Mouse (Mus musculus) MEL (cell line): ENCODE data around the gene Gimap7. TPM values are rescaled to one million over a fixed set of nuclear protein-coding genes. Genes with fewer than 3 reads are reported as not detected.

Experiments used
- DNase-seq: peaks from one replicate; pipeline ENCODE4 v3.0.0; 2011; ENCODE audit warnings: low read depth, low spot score
- H3K27ac ChIP-seq: 2 replicates; pipeline ENCODE4 v1.5.1; 2012; ENCODE audit warnings: low read depth, mild to moderate bottlenecking, control low read depth, low read length, moderate library complexity; ENCODE audit not compliant: control insufficient read depth
- H3K27me3 ChIP-seq, 2 experiments: fragments of 150-350 bp in 1 of 2; sonication (generic) in 1 of 2; 2 replicates each; pipeline ENCODE4 v1.6.1; 2012; ENCODE audit warnings: low read length in 2 of 2, mild to moderate bottlenecking in 2 of 2, improper control_type of control experiment in 1 of 2, moderate library complexity in 1 of 2; ENCODE audit not compliant: insufficient read depth in 2 of 2, control insufficient read depth in 1 of 2
- H3K36me3 ChIP-seq, 2 experiments: 2 replicates each; pipeline ENCODE4 v1.6.1; 2012 to 2014; ENCODE audit warnings: low read length in 2 of 2, improper control_type of control experiment in 1 of 2, inconsistent platforms in 1 of 2, mild to moderate bottlenecking in 1 of 2; ENCODE audit not compliant: insufficient read depth in 2 of 2, control insufficient read depth in 1 of 2
- H3K4me1 ChIP-seq, 2 experiments: fragments of 150-350 bp in 1 of 2; sonication (generic) in 1 of 2; 2 replicates each; pipeline ENCODE4 v1.6.1; 2012; ENCODE audit warnings: low read length in 2 of 2, improper control_type of control experiment in 1 of 2, mild to moderate bottlenecking in 1 of 2; ENCODE audit not compliant: insufficient read depth in 2 of 2, control insufficient read depth in 1 of 2
- H3K4me3 ChIP-seq, 2 experiments: fragments of 150-350 bp in 1 of 2; sonication (generic) in 1 of 2; 2 replicates each; pipeline ENCODE4 v1.5.1; 2012; ENCODE audit warnings: low read depth in 2 of 2, low read length in 2 of 2, mild to moderate bottlenecking in 2 of 2, moderate library complexity in 2 of 2, control low read depth in 1 of 2, improper control_type of control experiment in 1 of 2; ENCODE audit not compliant: control insufficient read depth in 1 of 2, insufficient read depth in 1 of 2
- H3K79me2 ChIP-seq: 2 replicates; pipeline ENCODE4 v1.6.1; 2012; ENCODE audit warnings: mild to moderate bottlenecking, low read length, moderate library complexity; ENCODE audit not compliant: control insufficient read depth, poor library complexity, insufficient read depth
- H3K9ac ChIP-seq: 2 replicates; pipeline ENCODE4 v1.6.1; 2012; ENCODE audit warnings: low read depth, mild to moderate bottlenecking, control low read depth, low read length, moderate library complexity; ENCODE audit not compliant: control insufficient read depth, poor library complexity, severe bottlenecking
- H3K9me3 ChIP-seq: fragments of 150-350 bp; sonication (generic); replicated peaks from 2 replicates; pipeline ENCODE4 v1.6.1; 2012; ENCODE audit warnings: mild to moderate bottlenecking, low read length, improper control_type of control experiment, moderate library complexity; ENCODE audit not compliant: insufficient read depth
- BHLHE40 ChIP-seq: IDR thresholded peaks from 2 replicates; pipeline ENCODE4 v1.6.1; 2012; ENCODE audit warnings: low read depth, mild to moderate bottlenecking, inconsistent platforms, low read length, improper control_type of control experiment, borderline replicate concordance
- CHD2 ChIP-seq: IDR thresholded peaks from 2 replicates; pipeline ENCODE4 v1.6.1; 2011; ENCODE audit warnings: low read length, improper control_type of control experiment
- E2F4 ChIP-seq: IDR thresholded peaks from 2 replicates; pipeline ENCODE4 v1.6.1; 2011; ENCODE audit warnings: low read depth, low read length, improper control_type of control experiment, borderline replicate concordance
- ELF1 ChIP-seq: IDR thresholded peaks from 2 replicates; pipeline ENCODE4 v1.6.1; 2014; ENCODE audit warnings: low read depth, mild to moderate bottlenecking, inconsistent platforms, low read length, improper control_type of control experiment, moderate library complexity
- EP300 ChIP-seq, 2 experiments: IDR thresholded peaks; 2 replicates each; pipeline ENCODE4 v1.6.1; 2011; ENCODE audit warnings: improper control_type of control experiment in 2 of 2, low read length in 2 of 2, low read depth in 1 of 2, mild to moderate bottlenecking in 1 of 2
- ETS1 ChIP-seq: IDR thresholded peaks from 2 replicates; pipeline ENCODE4 v1.6.1; 2012; ENCODE audit warnings: low read depth, mild to moderate bottlenecking, inconsistent platforms, low read length, improper control_type of control experiment, moderate library complexity
- GABPA ChIP-seq: IDR thresholded peaks from 2 replicates; pipeline ENCODE4 v1.6.1; 2012; ENCODE audit warnings: low read depth, mild to moderate bottlenecking, inconsistent platforms, low read length, improper control_type of control experiment, moderate library complexity
- GATA1 ChIP-seq: IDR thresholded peaks from 2 replicates; pipeline ENCODE4 v1.6.1; 2011; ENCODE audit warnings: low read depth, low read length, improper control_type of control experiment
- JUND ChIP-seq: IDR thresholded peaks from 2 replicates; pipeline ENCODE4 v1.6.1; 2011; ENCODE audit warnings: low read depth, mild to moderate bottlenecking, improper control_type of control experiment, low read length
- MAFK ChIP-seq: IDR thresholded peaks from 2 replicates; pipeline ENCODE4 v1.6.1; 2011; ENCODE audit warnings: low read depth, mild to moderate bottlenecking, low read length, improper control_type of control experiment, borderline replicate concordance
- MAZ ChIP-seq: IDR thresholded peaks from 2 replicates; pipeline ENCODE4 v1.6.1; 2012; ENCODE audit warnings: low read depth, mild to moderate bottlenecking, inconsistent platforms, low read length, improper control_type of control experiment
- MEF2A ChIP-seq: IDR thresholded peaks from 2 replicates; pipeline ENCODE4 v1.6.1; 2014; ENCODE audit warnings: low read depth, mild to moderate bottlenecking, inconsistent platforms, low read length, improper control_type of control experiment; ENCODE audit not compliant: poor library complexity, insufficient replicate concordance, severe bottlenecking; ENCODE audit errors: extremely low read depth
- NELFE ChIP-seq: IDR thresholded peaks from 2 replicates; pipeline ENCODE4 v1.6.1; 2011; ENCODE audit warnings: low read depth, low read length, improper control_type of control experiment
- POLR2AphosphoS2 ChIP-seq: IDR thresholded peaks from 2 replicates; pipeline ENCODE4 v1.6.1; 2011; ENCODE audit warnings: low read length, improper control_type of control experiment
- RAD21 ChIP-seq: IDR thresholded peaks from 2 replicates; pipeline ENCODE4 v1.6.1; 2011; ENCODE audit warnings: mild to moderate bottlenecking, low read depth, low read length, improper control_type of control experiment
- SIN3A ChIP-seq: IDR thresholded peaks from 2 replicates; pipeline ENCODE4 v1.6.1; 2012; ENCODE audit warnings: low read length, improper control_type of control experiment, inconsistent platforms
- ZC3H11A ChIP-seq: IDR thresholded peaks from 2 replicates; pipeline ENCODE4 v1.6.1; 2012; ENCODE audit warnings: low read depth, mild to moderate bottlenecking, inconsistent platforms, low read length, improper control_type of control experiment
- ZKSCAN1 ChIP-seq: IDR thresholded peaks from 2 replicates; pipeline ENCODE4 v1.6.1; 2012; ENCODE audit warnings: low read depth, mild to moderate bottlenecking, inconsistent platforms, low read length, improper control_type of control experiment, moderate library complexity
- ZMIZ1 ChIP-seq: IDR thresholded peaks from 2 replicates; pipeline ENCODE4 v1.6.1; 2012; ENCODE audit warnings: low read depth, mild to moderate bottlenecking, inconsistent platforms, low read length, improper control_type of control experiment, moderate library complexity
- polyA plus RNA-seq, 2 experiments: library from polyadenylated mRNA; stranded (reverse) in 1 of 2; unstranded in 1 of 2; fragments of >175 nt in 1 of 2; fragments of >200 nt in 1 of 2; gene quantifications; 2 replicates each; pipeline versions ENCODE4 v1.2.1 to v1.2.4; 2012; ENCODE audit warnings: low replicate concordance in 2 of 2, low read depth in 1 of 2; ENCODE audit not compliant: insufficient read length in 2 of 2, insufficient read depth in 1 of 2, missing spikeins in 1 of 2
- total RNA-seq: library from RNA; depleted of rRNA; stranded (reverse); fragments of 300-350 nt; gene quantifications from 2 replicates; pipeline ENCODE4 v1.2.3, GENCODE M21; 2012

Gimap7 gene
- total and polyA plus RNA-seq, 3 experiments: not detected

- Histone ChIP-seq H3K9ac (no peak overlapping the region), H3K27ac (no peak overlapping the region), H3K79me2 (no peaks in the 10 kb centered on the region), H3K4me3 (no peak overlapping the region), H3K27me3 (peaks cover 0 to 2% of the 10 kb centered on the region in 2 experiments; a peak in 1 of 4 replicates), H3K4me1 (no peaks in the 10 kb centered on the region), H3K36me3 (no peaks in the 10 kb centered on the region), H3K9me3 (no peaks in the 10 kb centered on the region)
- no peak for DNase-seq
- no peak for TF ChIP-seq CHD2
- TF ChIP-seq JUND: no peak
- TF ChIP-seq POLR2AphosphoS2: no peak
- TF ChIP-seq MAFK: no peak
- no peak for TF ChIP-seq E2F4
- TF ChIP-seq ZMIZ1: no peak
- TF ChIP-seq GABPA: no peak
- no peak for TF ChIP-seq ELF1
Measured at GRCm38 (mm10) chr6:48702601-48703000, 15.8 kb upstream of the Gimap7 start.

DNA sequence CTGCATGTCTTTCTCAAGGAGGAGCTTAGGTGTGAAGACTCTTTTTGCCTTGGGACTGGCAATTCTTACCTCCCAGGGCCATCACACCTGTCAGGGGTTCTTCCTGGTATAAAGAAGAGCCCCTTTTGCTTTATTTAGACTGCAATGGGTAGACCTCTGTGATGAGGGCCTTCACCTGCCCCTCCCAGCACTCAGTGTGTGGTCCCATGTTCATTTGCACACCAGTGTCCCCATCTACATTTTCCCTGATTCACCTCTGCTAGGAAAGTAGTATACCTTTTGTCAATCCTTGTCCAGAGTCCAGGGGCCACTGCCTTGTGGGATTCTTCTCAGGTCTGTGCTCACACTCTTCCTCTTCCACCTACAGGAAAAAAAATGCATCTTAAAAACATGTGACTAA is 14.3 kb upstream of the Gimap7 start:
- Histone ChIP-seq H3K9ac (no peak overlapping the region), H3K27ac (no peak overlapping the region), H3K4me3 (no peak overlapping the region), H3K4me1 (no peaks in the 10 kb centered on the region), H3K27me3 (peaks cover 0 to 2% of the 10 kb centered on the region in 2 experiments; a peak in 1 of 4 replicates), H3K36me3 (no peaks in the 10 kb centered on the region), H3K9me3 (no peaks in the 10 kb centered on the region), H3K79me2 (no peaks in the 10 kb centered on the region)
- no peak for DNase-seq
- no peak for TF ChIP-seq MEF2A
- no peak for TF ChIP-seq SIN3A
- no peak for TF ChIP-seq RAD21
- no peak for TF ChIP-seq MAZ
- TF ChIP-seq ZKSCAN1: no peak
- no peak for TF ChIP-seq ETS1
- no peak for TF ChIP-seq BHLHE40
- no peak for TF ChIP-seq ZC3H11A
- TF ChIP-seq GATA1: no peak
- no peak for TF ChIP-seq ZMIZ1
- no peak for TF ChIP-seq GABPA
- no peak for TF ChIP-seq JUND
- TF ChIP-seq E2F4: no peak
- no peak for TF ChIP-seq NELFE
- TF ChIP-seq EP300 (IDR thresholded peaks at IDR 0.05; ENCODE audit: low read depth in 1 of 2, low read length in 2 of 2): no peak
